Mouse (Mus musculus) myocyte (in vitro differentiated cells): ENCODE data around the gene Gnao1.

ENCODE experiments used
- CEBPB ChIP-seq: IDR thresholded peaks from 2 replicates; pipeline ENCODE4 v1.6.1; 2011; ENCODE audit warnings: mild to moderate bottlenecking, moderate library complexity; ENCODE audit not compliant: poor library complexity, insufficient read depth, severe bottlenecking
- E2F4 ChIP-seq: IDR thresholded peaks from one replicate; pipeline ENCODE4 v1.6.1; 2011; ENCODE audit warnings: mild to moderate bottlenecking, control low read depth, moderate library complexity; ENCODE audit not compliant: insufficient read depth
- MAX ChIP-seq: IDR thresholded peaks from one replicate; pipeline ENCODE4 v1.6.1; 2011; ENCODE audit warnings: low read depth, mild to moderate bottlenecking, control low read depth
- MYOD1 ChIP-seq, 3 experiments: IDR thresholded peaks; one replicate each; pipeline ENCODE4 v1.6.1; 2011; ENCODE audit warnings: control low read depth in 2 of 3, low read depth in 2 of 3, mild to moderate bottlenecking in 2 of 3, moderate library complexity in 1 of 3; ENCODE audit not compliant: insufficient read length in 2 of 3, control insufficient read depth in 1 of 3
- MYOG ChIP-seq, 3 experiments: IDR thresholded peaks; one replicate each; pipeline ENCODE4 v1.6.1; 2011; ENCODE audit warnings: control low read depth in 2 of 3, low read depth in 2 of 3, mild to moderate bottlenecking in 2 of 3; ENCODE audit not compliant: insufficient read length in 2 of 3, control insufficient read depth in 1 of 3, insufficient read depth in 1 of 3
- POLR2A ChIP-seq: IDR thresholded peaks from one replicate; pipeline ENCODE4 v1.6.1; 2011; ENCODE audit warnings: low read depth, mild to moderate bottlenecking, control low read depth, moderate library complexity; ENCODE audit not compliant: insufficient read length
- POLR2AphosphoS2 ChIP-seq: IDR thresholded peaks from one replicate; pipeline ENCODE4 v1.6.1; 2011; ENCODE audit warnings: low read depth, control low read depth; ENCODE audit not compliant: insufficient read length
- REST ChIP-seq: IDR thresholded peaks from one replicate; pipeline ENCODE4 v1.6.1; 2011; ENCODE audit warnings: mild to moderate bottlenecking, control low read depth, moderate library complexity; ENCODE audit not compliant: insufficient read depth, insufficient read length
- SRF ChIP-seq: IDR thresholded peaks from one replicate; pipeline ENCODE4 v1.6.1; 2011; ENCODE audit warnings: low read depth; ENCODE audit not compliant: control insufficient read depth, insufficient read length
- TCF12 ChIP-seq: IDR thresholded peaks from one replicate; pipeline ENCODE4 v1.6.1; 2011; ENCODE audit warnings: mild to moderate bottlenecking, control low read depth; ENCODE audit not compliant: poor library complexity, insufficient read depth, severe bottlenecking
- USF1 ChIP-seq: IDR thresholded peaks from one replicate; pipeline ENCODE4 v1.6.1; 2011; ENCODE audit warnings: low read depth, mild to moderate bottlenecking, control low read depth, moderate library complexity

- TF ChIP-seq MYOG (IDR thresholded peaks at IDR 0.05; ENCODE audit: control insufficient read depth in 1 of 3, insufficient read depth in 1 of 3, insufficient read length in 2 of 3, low read depth in 2 of 3) (no peak), POLR2A (no peak), REST (no peak), TCF12 (no peak), POLR2AphosphoS2 (no peak), MAX (no peak), USF1 (no peak), MYOD1 (IDR thresholded peaks at IDR 0.05; ENCODE audit: control insufficient read depth in 1 of 3, insufficient read length in 2 of 3, low read depth in 2 of 3) (no peak), SRF (no peak), CEBPB (no peak), E2F4 (no peak)
Observed at GRCm38 (mm10) chr8:93835771-93836170, 26.0 kb downstream of the Gnao1 start.
